Mouse (Mus musculus) hindbrain, embryonic 12.5 days (tissue): ENCODE measurements at regions not wholly inside any gene's neighbourhood (a gene's known extent, or its start where the extent isn't known, plus 50 kb on each side); places are given as distances from the start of the nearest gene placed in this dataset.

Source experiments
- ATAC-seq: fragments of 200-750 bp; cut with Nextera tagmentation; 2 replicates; pipeline ENCODE4 v1.8.0; 2017; ENCODE audit warnings: moderate TSS enrichment; ENCODE audit not compliant: low FRiP score
- H3K27ac ChIP-seq: fragments of 300-500 bp; sonication (generic); 2 replicates; pipeline ENCODE4 v1.5.1; 2016; ENCODE audit warnings: mild to moderate bottlenecking
- H3K27me3 ChIP-seq: fragments of 300-500 bp; sonication (generic); 2 replicates; pipeline ENCODE4 v1.6.1; 2016; ENCODE audit warnings: mild to moderate bottlenecking
- H3K36me3 ChIP-seq: fragments of 300-500 bp; sonication (generic); 2 replicates; pipeline ENCODE4 v1.6.1; 2016; ENCODE audit warnings: mild to moderate bottlenecking
- H3K4me1 ChIP-seq: fragments of 300-500 bp; sonication (generic); 2 replicates; pipeline ENCODE4 v1.6.1; 2016
- H3K4me2 ChIP-seq: fragments of 300-500 bp; sonication (generic); replicated peaks from 2 replicates; pipeline ENCODE4 v1.6.1; 2016; ENCODE audit warnings: mild to moderate bottlenecking
- H3K4me3 ChIP-seq: fragments of 300-500 bp; sonication (generic); 2 replicates; pipeline ENCODE4 v1.5.1; 2016; ENCODE audit warnings: mild to moderate bottlenecking
- H3K9ac ChIP-seq: fragments of 300-500 bp; sonication (generic); 2 replicates; pipeline ENCODE4 v1.6.1; 2016; ENCODE audit warnings: mild to moderate bottlenecking, moderate library complexity
- H3K9me3 ChIP-seq: fragments of 300-500 bp; sonication (generic); replicated peaks from 2 replicates; pipeline ENCODE4 v1.6.1; 2016; ENCODE audit warnings: mild to moderate bottlenecking
- WGBS: fragments of 180-500 bp; shearing (Covaris S2); methylation state at CpG from one replicate; pipeline ENCODE4 v1.1.7; 2016; 5-methylcytosine and 5-hydroxymethylcytosine counted together

DNA sequence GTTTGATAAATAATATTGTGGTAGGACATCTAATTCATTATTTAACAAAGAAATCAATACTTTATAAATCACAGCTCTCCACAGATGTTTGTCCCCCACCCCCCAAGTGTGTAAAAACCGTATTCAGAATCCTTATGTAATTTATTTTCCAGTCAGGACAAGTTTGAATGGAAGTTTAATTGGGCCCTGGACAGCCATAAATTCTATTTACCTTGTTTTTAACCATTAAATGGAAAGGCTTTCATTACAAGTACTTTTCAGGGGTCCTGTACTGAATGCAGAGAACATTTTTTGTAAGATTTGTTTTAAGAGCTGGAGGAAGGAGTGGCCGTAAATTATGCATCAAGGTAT lies 384.7 kb upstream of the Robo2 start:
- H3K36me3 ChIP-seq: no peaks in the 10 kb centered on the region
- H3K9me3 ChIP-seq: no peaks in the 10 kb centered on the region
- no peak overlapping the region for H3K4me2 ChIP-seq
- H3K4me1 ChIP-seq: no peaks in the 10 kb centered on the region
- H3K9ac ChIP-seq: no peak overlapping the region
- WGBS: 65% methylated on average over 2 of the region's 2 CpGs
- ATAC-seq: no peak
- no peak overlapping the region for H3K4me3 ChIP-seq
- no peak overlapping the region for H3K27ac ChIP-seq
- H3K27me3 ChIP-seq: no peaks in the 10 kb centered on the region

DNA sequence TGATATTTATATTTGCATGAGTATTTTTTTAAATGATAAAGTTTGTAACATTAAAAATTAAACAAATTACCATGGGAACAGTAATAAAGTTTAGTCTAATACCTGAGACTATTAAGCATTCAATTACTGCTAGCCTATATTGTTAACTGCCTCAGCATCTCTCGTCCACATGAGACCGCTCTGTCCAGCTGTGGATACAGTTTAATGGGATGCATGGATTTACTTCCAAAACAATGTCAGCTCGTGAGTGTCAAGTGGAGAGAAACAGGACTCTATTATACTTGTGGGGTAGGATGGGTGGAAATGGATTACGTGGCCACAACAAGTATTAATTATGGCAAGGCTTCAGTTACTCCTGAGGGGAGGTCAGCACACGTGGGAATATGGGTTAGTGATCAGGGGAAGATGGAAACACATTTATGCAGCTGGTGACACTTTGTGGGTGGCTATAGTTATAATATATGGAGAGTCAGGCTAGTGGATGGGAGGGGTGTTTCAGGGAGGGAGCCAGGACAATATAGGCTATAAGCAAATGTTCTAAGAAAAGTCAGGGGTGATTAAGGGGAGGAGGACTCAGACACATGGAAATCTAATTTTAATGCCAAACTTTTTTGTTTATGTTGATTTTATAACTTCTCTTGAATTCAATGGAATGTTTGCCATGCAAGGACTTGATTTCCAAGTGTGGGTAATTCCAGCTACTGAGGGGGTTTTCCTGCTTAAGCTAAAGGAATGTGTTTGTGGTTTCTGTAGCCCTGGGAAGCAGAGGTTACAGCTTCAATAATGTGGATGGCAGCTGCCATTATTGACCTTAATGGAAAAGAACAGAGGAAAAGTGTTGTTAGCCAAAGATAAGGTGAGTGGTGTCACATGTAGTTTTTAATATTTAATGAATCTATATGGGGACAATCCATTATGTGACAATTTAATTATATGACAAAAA lies 384.0 kb upstream of the Robo2 start:
- Histone ChIP-seq H3K36me3 (no peaks in the 10 kb centered on the region), H3K9me3 (no peaks in the 10 kb centered on the region), H3K4me2 (no peak overlapping the region), H3K9ac (no peak overlapping the region), H3K4me3 (no peak overlapping the region), H3K27ac (no peak overlapping the region), H3K27me3 (no peaks in the 10 kb centered on the region), H3K4me1 (no peaks in the 10 kb centered on the region)
- WGBS: 46% methylated on average over 5 of the region's 5 CpGs
- peak; percentile 61 for ATAC-seq

DNA sequence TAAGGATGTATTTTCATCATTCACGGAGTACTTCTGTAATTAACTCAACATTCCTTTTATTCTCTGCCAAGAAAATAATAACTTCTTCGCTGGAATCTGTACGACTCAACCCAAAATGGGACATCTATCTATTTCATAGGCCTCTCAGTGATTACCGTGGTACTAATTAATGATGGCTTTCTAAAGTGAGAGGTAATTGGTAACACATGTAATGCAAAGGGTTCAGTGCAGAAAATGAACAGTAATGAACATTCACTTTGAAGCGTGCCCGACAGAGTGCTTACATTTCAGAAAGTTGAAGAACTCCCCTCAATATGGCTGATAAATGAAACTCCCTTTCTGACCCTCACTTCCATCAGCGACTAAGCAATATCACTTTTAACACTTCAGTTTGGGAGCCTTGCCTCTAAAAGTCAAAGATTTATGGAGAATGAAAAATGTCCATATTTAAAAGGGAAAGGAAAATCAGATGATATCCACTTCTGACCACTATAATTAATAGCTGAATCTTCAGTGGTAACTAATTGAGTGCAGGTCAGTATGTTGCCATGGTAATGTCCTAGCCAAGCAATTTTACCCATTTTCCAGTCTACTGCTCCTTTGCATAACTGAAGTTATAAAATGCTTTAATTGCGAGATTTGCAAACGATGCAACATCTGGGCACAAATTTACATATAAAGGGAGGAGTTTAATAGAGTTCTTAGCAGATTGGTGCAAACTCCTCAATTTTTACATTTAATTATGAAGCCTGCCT lies 373.9 kb upstream of the Robo2 start:
- no peak overlapping the region for H3K27ac ChIP-seq
- no peak overlapping the region for H3K4me2 ChIP-seq
- no peak overlapping the region for H3K4me3 ChIP-seq
- H3K4me1 ChIP-seq: no peaks in the 10 kb centered on the region
- H3K36me3 ChIP-seq: no peaks in the 10 kb centered on the region
- no peak for ATAC-seq
- no peaks in the 10 kb centered on the region for H3K9me3 ChIP-seq
- WGBS: 73% methylated on average over 9 of the region's 9 CpGs
- H3K9ac ChIP-seq: no peak overlapping the region
- H3K27me3 ChIP-seq: no peaks in the 10 kb centered on the region

DNA sequence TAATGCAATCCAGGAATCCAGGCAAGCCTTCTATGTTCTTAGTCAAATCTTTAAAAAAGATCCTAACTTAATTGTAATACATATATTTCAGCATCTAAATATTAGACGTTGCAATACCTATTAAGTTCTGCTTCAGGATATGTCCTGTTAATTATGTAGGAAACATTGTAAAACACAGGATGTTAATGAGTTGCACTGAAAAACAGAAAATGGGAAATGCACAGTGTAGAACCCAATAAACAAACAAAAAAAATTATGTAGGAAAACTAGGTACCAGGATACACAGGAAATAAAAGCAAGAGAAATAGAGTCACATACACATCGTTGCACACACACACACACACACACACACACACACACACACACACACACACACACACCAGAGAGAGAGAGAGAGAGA lies 368.8 kb upstream of the Robo2 start:
- no peak overlapping the region for H3K4me2 ChIP-seq
- no peak for ATAC-seq
- H3K9me3 ChIP-seq: no peaks in the 10 kb centered on the region
- H3K9ac ChIP-seq: no peak overlapping the region
- no peaks in the 10 kb centered on the region for H3K36me3 ChIP-seq
- H3K27ac ChIP-seq: no peak overlapping the region
- no peak overlapping the region for H3K4me3 ChIP-seq
- no peaks in the 10 kb centered on the region for H3K4me1 ChIP-seq
- 93% methylated on average over 2 of the region's 2 CpGs for WGBS
- no peaks in the 10 kb centered on the region for H3K27me3 ChIP-seq

DNA sequence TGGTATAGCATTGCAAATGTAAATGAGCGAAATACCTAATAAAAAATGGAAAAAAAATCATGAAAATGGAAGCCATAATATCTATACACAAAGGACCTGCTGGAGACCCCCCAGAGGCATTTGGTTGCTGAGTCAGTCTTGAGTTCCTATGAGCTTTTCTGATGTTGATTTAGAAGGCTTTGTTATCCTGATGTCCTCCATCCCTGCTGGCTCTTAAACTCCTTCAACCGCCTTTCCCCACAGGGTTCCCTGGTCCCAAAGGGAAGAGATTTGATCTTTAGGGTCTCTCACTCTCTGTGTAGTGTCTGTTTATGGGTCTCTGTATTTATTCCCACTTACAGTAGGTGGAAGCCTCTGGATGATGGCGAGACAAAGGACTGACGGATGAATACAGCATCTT lies 356.6 kb upstream of the Robo2 start:
- Histone ChIP-seq H3K4me1 (no peaks in the 10 kb centered on the region), H3K27ac (no peak overlapping the region), H3K36me3 (no peaks in the 10 kb centered on the region), H3K9ac (no peak overlapping the region), H3K27me3 (no peaks in the 10 kb centered on the region), H3K9me3 (no peaks in the 10 kb centered on the region), H3K4me3 (no peak overlapping the region), H3K4me2 (no peak overlapping the region)
- 86% methylated on average over 4 of the region's 4 CpGs for WGBS
- ATAC-seq: no peak

DNA sequence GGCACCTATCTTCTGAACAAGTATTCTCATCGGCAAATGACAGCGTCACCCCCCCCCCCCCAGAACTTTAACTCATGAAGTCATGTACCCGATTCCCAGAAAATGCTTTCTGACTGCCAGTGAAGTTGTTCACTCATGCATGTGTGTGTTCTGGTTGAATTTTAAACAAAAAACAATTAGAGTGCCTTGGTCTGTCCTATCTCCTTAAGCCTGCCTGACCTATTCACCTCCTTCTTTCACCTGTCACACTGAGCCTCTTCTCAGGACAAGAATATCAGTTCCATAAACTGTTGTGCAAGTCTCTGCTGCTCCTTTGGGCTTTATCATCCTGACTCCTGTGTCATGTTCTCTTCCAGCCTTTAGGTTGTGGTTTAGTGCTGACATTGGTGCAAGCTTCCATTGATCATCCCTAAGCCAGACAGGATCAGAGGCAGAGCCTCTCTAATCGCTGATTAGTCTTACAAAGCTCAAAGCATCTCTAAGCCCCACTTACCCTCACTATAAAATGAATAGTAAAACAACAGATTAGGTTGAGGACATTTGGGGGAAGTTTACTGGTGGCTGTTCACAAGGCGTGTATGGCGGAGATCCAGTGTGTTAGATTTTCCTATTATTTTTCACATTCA lies 345.2 kb upstream of the Robo2 start:
- ATAC-seq: no peak
- no peak overlapping the region for H3K4me2 ChIP-seq
- no peaks in the 10 kb centered on the region for H3K27me3 ChIP-seq
- H3K36me3 ChIP-seq: no peaks in the 10 kb centered on the region
- H3K9me3 ChIP-seq: no peaks in the 10 kb centered on the region
- H3K4me3 ChIP-seq: no peak overlapping the region
- no peak overlapping the region for H3K27ac ChIP-seq
- H3K9ac ChIP-seq: no peak overlapping the region
- H3K4me1 ChIP-seq: no peaks in the 10 kb centered on the region
- 63% methylated on average over 6 of the region's 6 CpGs for WGBS

DNA sequence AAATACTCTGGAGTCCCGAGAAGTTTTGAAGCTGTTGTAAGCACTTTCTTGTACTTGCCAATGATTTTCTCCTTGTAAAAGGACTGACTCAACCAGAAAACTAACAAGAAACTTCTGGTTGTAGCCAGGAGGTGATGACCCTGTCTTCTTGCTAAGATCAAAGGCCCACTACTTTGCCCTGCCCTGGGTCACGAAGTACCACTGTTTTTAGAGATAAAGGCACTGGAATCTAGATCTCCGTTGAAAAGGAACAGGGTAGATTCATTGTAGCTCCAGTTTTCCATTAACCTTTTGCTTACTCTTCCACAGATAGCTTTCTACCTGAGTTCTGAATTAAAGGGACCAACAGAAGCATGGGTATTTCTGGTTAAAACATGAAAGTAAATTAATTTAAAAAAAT lies 339.3 kb upstream of the Robo2 start:
- Histone ChIP-seq H3K9ac (no peak overlapping the region), H3K27me3 (no peaks in the 10 kb centered on the region), H3K4me2 (no peak overlapping the region), H3K4me3 (no peak overlapping the region), H3K4me1 (no peaks in the 10 kb centered on the region), H3K36me3 (no peaks in the 10 kb centered on the region), H3K9me3 (no peaks in the 10 kb centered on the region), H3K27ac (no peak overlapping the region)
- 20% methylated on average over 3 of the region's 3 CpGs for WGBS
- ATAC-seq: no peak

DNA sequence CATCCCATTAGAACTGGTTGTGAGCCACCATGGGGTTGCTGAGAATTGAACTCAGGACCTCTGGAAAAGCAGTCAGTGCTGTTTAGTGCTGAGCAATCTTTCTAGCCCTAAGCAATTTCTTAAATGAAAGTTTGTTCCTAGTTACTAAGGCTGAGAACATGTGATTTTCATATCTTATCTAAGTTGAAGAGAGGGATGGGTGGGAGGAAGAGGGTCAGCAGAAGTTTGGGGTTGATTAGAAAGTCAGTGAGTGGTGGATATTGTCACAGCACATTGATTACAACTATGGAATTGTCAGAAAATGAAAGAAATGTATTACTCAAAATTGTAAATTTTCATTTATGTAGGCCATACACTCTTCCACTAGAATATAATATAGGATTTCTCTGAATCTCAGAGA lies 337.4 kb upstream of the Robo2 start:
- Histone ChIP-seq H3K9ac (no peak overlapping the region), H3K4me1 (no peaks in the 10 kb centered on the region), H3K27me3 (no peaks in the 10 kb centered on the region), H3K27ac (no peak overlapping the region), H3K4me2 (no peak overlapping the region), H3K4me3 (no peak overlapping the region), H3K36me3 (no peaks in the 10 kb centered on the region), H3K9me3 (no peaks in the 10 kb centered on the region)
- ATAC-seq: no peak

DNA sequence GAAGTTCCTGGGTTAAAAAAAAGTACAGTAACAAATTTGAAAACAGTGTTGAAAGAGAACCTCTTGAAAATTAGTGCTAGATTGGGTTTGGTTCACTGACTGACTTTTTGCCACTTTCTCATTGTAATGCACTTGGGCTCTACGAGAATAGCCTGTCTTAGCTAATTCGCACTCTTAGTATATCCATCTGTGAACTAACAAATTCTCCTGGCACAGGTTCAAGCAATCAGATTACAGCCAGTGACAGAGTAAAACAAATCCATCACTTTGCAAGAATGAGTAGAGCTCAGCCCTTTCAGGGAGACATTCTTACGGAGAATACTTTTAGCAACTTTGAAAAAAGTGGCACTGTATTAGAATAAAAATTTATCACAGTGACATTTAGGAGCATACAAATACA lies 331.9 kb upstream of the Robo2 start:
- Histone ChIP-seq H3K4me3 (no peak overlapping the region), H3K36me3 (no peaks in the 10 kb centered on the region), H3K27me3 (no peaks in the 10 kb centered on the region), H3K4me2 (no peak overlapping the region), H3K4me1 (no peaks in the 10 kb centered on the region), H3K9ac (no peak overlapping the region), H3K9me3 (no peaks in the 10 kb centered on the region), H3K27ac (no peak overlapping the region)
- 81% methylated on average over 3 of the region's 3 CpGs for WGBS
- ATAC-seq: no peak

DNA sequence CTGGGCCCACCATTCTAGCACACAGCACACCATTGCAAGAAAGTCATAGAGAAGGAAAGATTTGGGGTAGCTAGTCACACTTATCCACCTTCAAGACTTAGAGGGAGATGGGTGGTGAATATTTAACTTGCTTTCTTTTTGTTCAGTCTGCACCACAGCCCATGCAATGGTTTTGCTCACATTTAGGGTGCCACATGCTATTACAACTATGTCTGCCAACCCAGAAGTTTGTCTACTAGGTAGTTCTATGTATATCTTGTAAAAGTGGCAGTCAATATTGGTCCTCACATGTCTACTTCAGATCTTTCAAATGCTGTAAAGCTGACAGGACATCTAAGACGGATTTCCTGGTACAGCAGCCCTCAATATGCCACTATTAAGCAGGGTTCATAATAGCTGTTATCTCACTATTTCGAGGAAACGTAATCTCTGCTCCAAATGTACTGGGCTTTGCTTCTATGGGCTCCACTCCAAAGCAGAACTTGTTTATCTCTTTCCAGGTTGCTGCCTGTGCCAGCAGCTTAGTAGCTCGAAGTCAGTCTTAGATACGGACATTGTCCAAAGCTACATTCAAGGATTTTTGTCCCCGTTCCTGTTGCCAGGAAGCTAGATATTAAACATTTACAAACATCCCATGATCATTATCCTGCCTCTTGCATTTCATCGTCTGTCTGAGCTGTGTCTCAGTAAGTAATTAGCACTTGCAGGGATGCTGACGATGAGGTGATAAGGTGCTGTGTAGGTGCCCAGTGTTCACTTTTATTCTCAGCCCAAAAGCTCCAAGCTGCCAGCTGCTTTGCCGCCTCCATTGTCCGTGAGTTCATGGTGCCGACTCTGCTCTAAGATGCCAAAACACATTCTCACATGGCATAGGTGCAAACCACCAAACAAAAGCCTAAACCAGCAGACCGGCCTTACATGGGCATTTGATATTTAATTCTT lies 327.8 kb upstream of the Robo2 start:
- Histone ChIP-seq H3K4me1 (no peaks in the 10 kb centered on the region), H3K4me3 (no peak overlapping the region), H3K9me3 (no peaks in the 10 kb centered on the region), H3K27ac (no peak overlapping the region), H3K4me2 (no peak overlapping the region), H3K9ac (no peak overlapping the region), H3K27me3 (no peaks in the 10 kb centered on the region), H3K36me3 (no peaks in the 10 kb centered on the region)
- 85% methylated on average over 12 of the region's 12 CpGs for WGBS
- no peak for ATAC-seq

DNA sequence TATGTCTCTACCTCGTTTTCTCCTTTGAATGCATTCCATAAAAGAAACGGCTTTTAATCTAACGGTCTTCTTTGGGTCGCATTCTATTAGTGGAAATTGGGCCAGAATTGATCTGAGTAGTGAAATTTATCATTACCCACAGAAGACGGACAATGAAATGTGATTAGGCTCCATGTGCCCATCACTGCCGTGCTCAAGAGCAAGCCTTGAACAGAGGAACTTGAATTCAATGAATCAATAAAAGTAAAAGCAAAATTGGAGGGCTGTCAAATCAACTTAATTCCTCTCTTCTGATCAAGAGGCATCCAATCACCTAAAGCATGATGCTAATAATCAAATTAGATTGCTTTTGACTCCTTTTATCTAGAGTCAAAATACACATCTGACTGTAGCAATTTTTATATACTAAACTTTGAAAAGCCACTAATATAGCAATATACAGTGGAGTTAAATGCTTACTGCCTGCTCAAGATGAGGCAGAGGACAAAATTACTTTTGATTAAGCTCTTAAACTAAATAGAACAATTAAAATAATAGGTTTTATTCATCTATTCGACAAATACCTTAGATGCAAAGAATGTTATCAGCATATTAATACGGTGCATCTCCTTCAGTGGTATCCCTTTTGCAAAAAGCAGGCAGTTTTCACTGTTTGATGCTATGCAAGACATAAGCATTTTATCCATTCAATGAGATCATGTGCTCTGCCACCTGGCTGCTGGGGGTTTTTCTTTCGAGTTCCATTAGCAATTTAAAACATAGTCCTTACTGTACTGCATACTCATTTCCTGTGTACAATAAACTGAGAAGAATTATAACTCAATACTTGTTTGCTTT lies 321.5 kb upstream of the Robo2 start:
- Histone ChIP-seq H3K9ac (no peak overlapping the region), H3K4me1 (no peaks in the 10 kb centered on the region), H3K27me3 (no peaks in the 10 kb centered on the region), H3K9me3 (no peaks in the 10 kb centered on the region), H3K4me3 (no peak overlapping the region), H3K27ac (no peak overlapping the region), H3K4me2 (no peak overlapping the region), H3K36me3 (no peaks in the 10 kb centered on the region)
- WGBS: 86% methylated on average over 9 of the region's 9 CpGs
- ATAC-seq: no peak
